Mouse (Mus musculus): ENCODE data around the gene Lce3c. TPM values are rescaled to one million over a fixed set of nuclear protein-coding genes. Genes with fewer than 3 reads are reported as not detected.

The Lce3c gene
- total and polyA plus RNA-seq, 3 experiments = not detected

GRCm38 (mm10) chr3:92926130-92926529 is 18.2 kb upstream of the Lce3c start, which contains the start of gene Lce3a:
TSS of gene Lce3a (minus strand) at chr3:92926230.
- no peak for TF ChIP-seq TAL1 (conservative IDR thresholded peaks at IDR 0.05; ENCODE audit: low read depth, low read length)
- no peak for TF ChIP-seq POLR2AphosphoS5 (IDR thresholded peaks at IDR 0.05; ENCODE audit: insufficient replicate concordance, low read depth, low read length)
- TF ChIP-seq CTCF (IDR thresholded peaks at IDR 0.05; ENCODE audit: low read depth, low read length) = no peak
- TF ChIP-seq GATA2 (IDR thresholded peaks at IDR 0.05; ENCODE audit: borderline replicate concordance, low read depth, low read length) = no peak
- TF ChIP-seq GATA1 (IDR thresholded peaks at IDR 0.05; ENCODE audit: borderline replicate concordance, low read length) = no peak
- ATAC-seq (ENCODE audit: extremely low read depth, insufficient number of reproducible peaks, low FRiP score, poor library complexity, severe bottlenecking) (no peak), DNase-seq (ENCODE audit: low spot score) (no peak)
- no peaks in the 10 kb centered on the region for H3K4me1 ChIP-seq (ENCODE audit: insufficient read depth, low read depth, low read length)
- no peaks in the 10 kb centered on the region for H3K36me3 ChIP-seq (replicated peaks)
- H3K9me3 ChIP-seq (replicated peaks) = no peaks in the 10 kb centered on the region; the same call in 1 of the 2 replicates
- no peak within 1 kb of the TSS for H3K4me3 ChIP-seq (ENCODE audit: low read depth, low read length)
- H3K27me3 ChIP-seq (ENCODE audit: insufficient read depth, low read length) = no peaks in the 10 kb centered on the region

GRCm38 (mm10) chr3:92932679-92933078 is 11.6 kb upstream of the Lce3c start, which contains the start of gene Lce3b:
TSS of gene Lce3b (plus strand) at chr3:92932979.
- ATAC-seq (ENCODE audit: extremely low read depth, insufficient number of reproducible peaks, low FRiP score, poor library complexity, severe bottlenecking) (no peak), DNase-seq (ENCODE audit: low spot score) (no peak)
- no peak within 1 kb of the TSS for H3K4me3 ChIP-seq (ENCODE audit: low read depth, low read length)
- H3K36me3 ChIP-seq (replicated peaks) = no peaks in the 10 kb centered on the region
- no peaks in the 10 kb centered on the region for H3K4me1 ChIP-seq (ENCODE audit: insufficient read depth, low read depth, low read length)
- H3K9me3 ChIP-seq (replicated peaks) = 0 out of 2 replicates have a peak, but pooled peaks cover 3% of the 10 kb centered on the region
- TF ChIP-seq TAL1 (conservative IDR thresholded peaks at IDR 0.05; ENCODE audit: low read depth, low read length) = no peak
- TF ChIP-seq POLR2AphosphoS5 (IDR thresholded peaks at IDR 0.05; ENCODE audit: insufficient replicate concordance, low read depth, low read length) = no peak
- TF ChIP-seq CTCF (IDR thresholded peaks at IDR 0.05; ENCODE audit: low read depth, low read length) = no peak
- no peak for TF ChIP-seq GATA1 (IDR thresholded peaks at IDR 0.05; ENCODE audit: borderline replicate concordance, low read length)
- TF ChIP-seq GATA2 (IDR thresholded peaks at IDR 0.05; ENCODE audit: borderline replicate concordance, low read depth, low read length) = no peak
- H3K27me3 ChIP-seq (ENCODE audit: insufficient read depth, low read length) = no peaks in the 10 kb centered on the region

DNA sequence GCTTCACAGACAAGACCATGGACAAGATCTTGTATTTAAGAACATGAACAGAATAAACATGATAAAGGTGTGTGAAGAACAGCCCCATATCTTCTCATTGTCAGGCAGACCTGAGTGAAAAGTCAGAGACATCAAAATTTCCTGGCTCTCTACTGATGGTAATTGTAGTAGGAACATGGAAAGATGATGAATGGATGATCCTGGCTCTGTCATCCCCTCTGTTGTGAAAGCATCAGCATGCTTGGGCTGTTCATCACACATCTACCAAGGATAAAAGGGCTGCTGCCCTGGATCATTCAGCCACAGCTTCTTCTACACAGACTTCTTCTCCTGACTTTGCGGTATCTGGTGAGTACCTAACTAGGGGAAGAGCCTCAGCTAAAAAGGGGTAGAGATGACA is 12.8 kb downstream of the Lce3c start, which contains the start of gene Lce3d:
Gene Lce3d, plus strand, starts transcription at position 301 of the 400 bp plus-strand sequence.
- Histone ChIP-seq H3K9me3 (replicated peaks) (no peaks in the 10 kb centered on the region), H3K4me1 (ENCODE audit: insufficient read depth, low read depth, low read length) (no peaks in the 10 kb centered on the region), H3K4me3 (ENCODE audit: low read depth, low read length) (no peak within 1 kb of the TSS), H3K27me3 (ENCODE audit: insufficient read depth, low read length) (no peaks in the 10 kb centered on the region), H3K36me3 (replicated peaks) (no peaks in the 10 kb centered on the region)
- no peak for DNase-seq (ENCODE audit: low spot score)
- no peak for ATAC-seq (ENCODE audit: extremely low read depth, insufficient number of reproducible peaks, low FRiP score, poor library complexity, severe bottlenecking)
- TF ChIP-seq POLR2AphosphoS5 (IDR thresholded peaks at IDR 0.05; ENCODE audit: insufficient replicate concordance, low read depth, low read length) = no peak

DNA sequence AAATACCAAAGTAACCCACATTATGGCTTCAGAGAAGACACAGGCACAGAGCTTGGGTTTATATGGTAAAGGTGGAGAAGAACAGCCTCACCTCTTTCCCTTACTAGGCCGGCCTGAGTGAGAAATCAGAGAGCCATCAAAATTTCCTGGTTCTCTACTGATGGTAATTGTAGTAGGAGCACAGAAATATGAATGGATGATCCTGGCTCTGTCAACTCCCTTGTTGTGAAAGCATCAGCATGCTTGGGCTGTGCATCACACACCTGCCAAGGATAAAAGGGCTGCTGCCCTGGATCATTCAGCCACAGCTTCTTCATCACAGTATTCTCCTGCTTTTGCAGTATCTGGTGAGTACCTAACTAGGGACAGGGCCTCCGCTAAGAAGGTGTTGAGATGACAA is 22.5 kb downstream of the Lce3c start, which contains the start of gene Lce3e:
Gene Lce3e, plus strand, starts transcription at position 301 of the 400 bp plus-strand sequence.
- Histone ChIP-seq H3K4me3 (ENCODE audit: low read depth, low read length) (no peak within 1 kb of the TSS), H3K4me1 (ENCODE audit: insufficient read depth, low read depth, low read length) (no peaks in the 10 kb centered on the region), H3K36me3 (replicated peaks) (no peaks in the 10 kb centered on the region), H3K9me3 (replicated peaks) (no peaks in the 10 kb centered on the region; the same call in 1 of the 2 replicates), H3K27me3 (ENCODE audit: insufficient read depth, low read length) (no peaks in the 10 kb centered on the region)
- ATAC-seq (ENCODE audit: extremely low read depth, insufficient number of reproducible peaks, low FRiP score, poor library complexity, severe bottlenecking) (no peak), DNase-seq (ENCODE audit: low spot score) (no peak)
- TF ChIP-seq POLR2AphosphoS5 (IDR thresholded peaks at IDR 0.05; ENCODE audit: insufficient replicate concordance, low read depth, low read length) (no peak), GATA2 (IDR thresholded peaks at IDR 0.05; ENCODE audit: borderline replicate concordance, low read depth, low read length) (no peak), TAL1 (conservative IDR thresholded peaks at IDR 0.05; ENCODE audit: low read depth, low read length) (no peak), GATA1 (IDR thresholded peaks at IDR 0.05; ENCODE audit: borderline replicate concordance, low read length) (no peak), CTCF (IDR thresholded peaks at IDR 0.05; ENCODE audit: low read depth, low read length) (no peak)

DNA sequence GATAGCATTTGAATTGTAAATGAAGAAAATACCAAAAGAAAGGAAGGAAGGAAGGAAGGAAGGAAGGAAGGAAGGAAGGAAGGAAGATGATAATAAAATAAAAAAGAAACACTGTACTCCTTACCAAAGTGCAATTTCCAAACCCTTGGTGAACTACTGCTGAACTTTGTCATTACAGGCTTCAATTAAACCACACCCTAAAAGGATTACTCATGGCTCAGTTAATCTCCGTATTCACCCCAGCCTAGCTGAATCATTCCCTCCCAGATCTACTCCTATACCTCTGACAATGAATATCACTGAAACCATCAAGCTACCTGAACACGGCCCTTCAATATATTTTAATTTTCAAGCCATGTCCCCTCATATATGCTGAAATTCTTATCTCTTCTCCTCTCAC is 34.2 kb downstream of the Lce3c start:
- H3K9me3 ChIP-seq (replicated peaks) = no peaks in the 10 kb centered on the region
- H3K4me3 ChIP-seq (ENCODE audit: low read depth, low read length) = no peak overlapping the region
- no peaks in the 10 kb centered on the region for H3K4me1 ChIP-seq (ENCODE audit: insufficient read depth, low read depth, low read length)
- no peak for TF ChIP-seq GATA1 (IDR thresholded peaks at IDR 0.05; ENCODE audit: borderline replicate concordance, low read length)
- no peak for TF ChIP-seq CTCF (IDR thresholded peaks at IDR 0.05; ENCODE audit: low read depth, low read length)
- TF ChIP-seq TAL1 (conservative IDR thresholded peaks at IDR 0.05; ENCODE audit: low read depth, low read length) = no peak
- TF ChIP-seq POLR2AphosphoS5 (IDR thresholded peaks at IDR 0.05; ENCODE audit: insufficient replicate concordance, low read depth, low read length) = no peak
- no peak for TF ChIP-seq GATA2 (IDR thresholded peaks at IDR 0.05; ENCODE audit: borderline replicate concordance, low read depth, low read length)
- ATAC-seq (ENCODE audit: extremely low read depth, insufficient number of reproducible peaks, low FRiP score, poor library complexity, severe bottlenecking) = no peak
- H3K36me3 ChIP-seq (replicated peaks) = no peaks in the 10 kb centered on the region
- H3K27me3 ChIP-seq (ENCODE audit: insufficient read depth, low read length) = no peaks in the 10 kb centered on the region
- DNase-seq (ENCODE audit: low spot score) = no peak

- no peak for DNase-seq (ENCODE audit: low spot score)
- H3K4me3 ChIP-seq (ENCODE audit: low read depth, low read length) = no peak within 1 kb of the TSS
- ATAC-seq (ENCODE audit: extremely low read depth, insufficient number of reproducible peaks, low FRiP score, poor library complexity, severe bottlenecking) = no peak
- no peaks in the 10 kb centered on the region for H3K4me1 ChIP-seq (ENCODE audit: insufficient read depth, low read depth, low read length)
- H3K27me3 ChIP-seq (ENCODE audit: insufficient read depth, low read length) = no peaks in the 10 kb centered on the region
- no peak for TF ChIP-seq TAL1 (conservative IDR thresholded peaks at IDR 0.05; ENCODE audit: low read depth, low read length)
- TF ChIP-seq CTCF (IDR thresholded peaks at IDR 0.05; ENCODE audit: low read depth, low read length) = no peak
- TF ChIP-seq GATA2 (IDR thresholded peaks at IDR 0.05; ENCODE audit: borderline replicate concordance, low read depth, low read length) = no peak
- no peak for TF ChIP-seq GATA1 (IDR thresholded peaks at IDR 0.05; ENCODE audit: borderline replicate concordance, low read length)
- TF ChIP-seq POLR2AphosphoS5 (IDR thresholded peaks at IDR 0.05; ENCODE audit: insufficient replicate concordance, low read depth, low read length) = no peak
- H3K9me3 ChIP-seq (replicated peaks) = 0 out of 2 replicates have a peak, but pooled peaks cover 2% of the 10 kb centered on the region
- no peaks in the 10 kb centered on the region for H3K36me3 ChIP-seq (replicated peaks)
These were observed 47.6 kb downstream of the Lce3c start, which contains the start of gene Lce3f for GRCm38 (mm10) chr3:92991926-92992325. TSS of gene Lce3f (plus strand) at chr3:92992226.

Other genes with a start within 250 kb of the Lce3c start
- not detected in 2 replicates for gene Lce1e, start 235.4 kb upstream of the Lce3c start, total RNA-seq (2014; fragmentation: Nextera tagmentation)
- gene Lce1e, start 235.4 kb upstream of the Lce3c start, total RNA-seq (2017) = not detected in 2 replicates
- gene Lce1e, start 235.4 kb upstream of the Lce3c start, polyA plus RNA-seq (2012) = not detected in 2 replicates
- not detected in 2 replicates for gene Lce1f, start 224.1 kb upstream of the Lce3c start, total RNA-seq (2014; fragmentation: Nextera tagmentation)
- gene Lce1f, start 224.1 kb upstream of the Lce3c start, total RNA-seq (2017) = not detected in 2 replicates
- not detected in 2 replicates for gene Lce1f, start 224.1 kb upstream of the Lce3c start, polyA plus RNA-seq (2012)
- not detected in 2 replicates for gene Gm38119, start 205.4 kb upstream of the Lce3c start, total RNA-seq (2014; fragmentation: Nextera tagmentation)
- not detected in 2 replicates for gene Gm38119, start 205.4 kb upstream of the Lce3c start, total RNA-seq (2017)
- not detected in 2 replicates for gene Gm38119, start 205.4 kb upstream of the Lce3c start, polyA plus RNA-seq (2012)
- gene Lce1g, start 192.1 kb upstream of the Lce3c start, total RNA-seq (2014; fragmentation: Nextera tagmentation) = not detected in 2 replicates
- not detected in 2 replicates for gene Lce1g, start 192.1 kb upstream of the Lce3c start, total RNA-seq (2017)
- gene Lce1g, start 192.1 kb upstream of the Lce3c start, polyA plus RNA-seq (2012) = not detected in 2 replicates
- not detected in 2 replicates for gene Lce1h, start 179.4 kb upstream of the Lce3c start, total RNA-seq (2014; fragmentation: Nextera tagmentation)
- gene Lce1h, start 179.4 kb upstream of the Lce3c start, total RNA-seq (2017) = not detected in 2 replicates
- gene Lce1h, start 179.4 kb upstream of the Lce3c start, polyA plus RNA-seq (2012) = not detected in 2 replicates
- not detected in 2 replicates for gene Lce1i, start 165.6 kb upstream of the Lce3c start, total RNA-seq (2014; fragmentation: Nextera tagmentation)
- not detected in 2 replicates for gene Lce1i, start 165.6 kb upstream of the Lce3c start, total RNA-seq (2017)
- not detected in 2 replicates for gene Lce1i, start 165.6 kb upstream of the Lce3c start, polyA plus RNA-seq (2012)
- gene Lce1j, start 154.0 kb upstream of the Lce3c start, total RNA-seq (2014; fragmentation: Nextera tagmentation) = not detected in 2 replicates
- gene Lce1j, start 154.0 kb upstream of the Lce3c start, total RNA-seq (2017) = not detected in 2 replicates
- not detected in 2 replicates for gene Lce1j, start 154.0 kb upstream of the Lce3c start, polyA plus RNA-seq (2012)
- gene Lce1k, start 136.6 kb upstream of the Lce3c start, total RNA-seq (2014; fragmentation: Nextera tagmentation) = not detected in 2 replicates
- gene Lce1k, start 136.6 kb upstream of the Lce3c start, total RNA-seq (2017) = not detected in 2 replicates
- gene Lce1k, start 136.6 kb upstream of the Lce3c start, polyA plus RNA-seq (2012) = not detected in 2 replicates
- not detected in 2 replicates for gene Kprp, start 117.2 kb upstream of the Lce3c start, total RNA-seq (2014; fragmentation: Nextera tagmentation)
- 0.05 and 0.06 TPM in 2 replicates for gene Kprp, start 117.2 kb upstream of the Lce3c start, total RNA-seq (2017)
- not detected in 2 replicates for gene Kprp, start 117.2 kb upstream of the Lce3c start, polyA plus RNA-seq (2012)
- not detected in 2 replicates for gene Lce1l, start 93.2 kb upstream of the Lce3c start, total RNA-seq (2014; fragmentation: Nextera tagmentation)
- gene Lce1l, start 93.2 kb upstream of the Lce3c start, total RNA-seq (2017) = not detected in 2 replicates
- gene Lce1l, start 93.2 kb upstream of the Lce3c start, polyA plus RNA-seq (2012) = not detected in 2 replicates
- not detected in 2 replicates for gene 2310050C09Rik, start 74.3 kb upstream of the Lce3c start, total RNA-seq (2014; fragmentation: Nextera tagmentation)
- gene 2310050C09Rik, start 74.3 kb upstream of the Lce3c start, total RNA-seq (2017) = not detected in 2 replicates
- gene 2310050C09Rik, start 74.3 kb upstream of the Lce3c start, polyA plus RNA-seq (2012) = not detected in 2 replicates
- not detected in 2 replicates for gene Lce3a, start 18.3 kb upstream of the Lce3c start, total RNA-seq (2014; fragmentation: Nextera tagmentation)
- not detected in 2 replicates for gene Lce3a, start 18.3 kb upstream of the Lce3c start, total RNA-seq (2017)
- gene Lce3a, start 18.3 kb upstream of the Lce3c start, polyA plus RNA-seq (2012) = not detected in 2 replicates
- not detected in 2 replicates for gene Lce3b, start 11.5 kb upstream of the Lce3c start, total RNA-seq (2014; fragmentation: Nextera tagmentation)
- gene Lce3b, start 11.5 kb upstream of the Lce3c start, total RNA-seq (2017) = not detected in 2 replicates
- not detected in 2 replicates for gene Lce3b, start 11.5 kb upstream of the Lce3c start, polyA plus RNA-seq (2012)
- gene Lce3d, start 12.9 kb downstream of the Lce3c start, total RNA-seq (2014; fragmentation: Nextera tagmentation) = not detected in 2 replicates
- 0.46 TPM in 1 of 2 replicates, not detected in the other for gene Lce3d, start 12.9 kb downstream of the Lce3c start, total RNA-seq (2017)
- not detected in 2 replicates for gene Lce3d, start 12.9 kb downstream of the Lce3c start, polyA plus RNA-seq (2012)
- gene Lce3e, start 22.6 kb downstream of the Lce3c start, total RNA-seq (2014; fragmentation: Nextera tagmentation) = not detected in 2 replicates
- gene Lce3e, start 22.6 kb downstream of the Lce3c start, total RNA-seq (2017) = not detected in 2 replicates
- gene Lce3e, start 22.6 kb downstream of the Lce3c start, polyA plus RNA-seq (2012) = not detected in 2 replicates
- not detected in 2 replicates for gene Lce3f, start 47.7 kb downstream of the Lce3c start, total RNA-seq (2014; fragmentation: Nextera tagmentation)
- gene Lce3f, start 47.7 kb downstream of the Lce3c start, total RNA-seq (2017) = not detected in 2 replicates
- gene Lce3f, start 47.7 kb downstream of the Lce3c start, polyA plus RNA-seq (2012) = not detected in 2 replicates
- gene Crct1, start 71.2 kb downstream of the Lce3c start, total RNA-seq (2014; fragmentation: Nextera tagmentation) = not detected in 2 replicates
- not detected in 2 replicates for gene Crct1, start 71.2 kb downstream of the Lce3c start, total RNA-seq (2017)
- not detected in 2 replicates for gene Crct1, start 71.2 kb downstream of the Lce3c start, polyA plus RNA-seq (2012)
- gene Lce1m, start 74.6 kb downstream of the Lce3c start, total RNA-seq (2014; fragmentation: Nextera tagmentation) = not detected in 2 replicates
- gene Lce1m, start 74.6 kb downstream of the Lce3c start, total RNA-seq (2017) = 0.38 TPM in 1 of 2 replicates, not detected in the other
- gene Lce1m, start 74.6 kb downstream of the Lce3c start, polyA plus RNA-seq (2012) = not detected in 2 replicates
- not detected in 2 replicates for gene Gm4858, start 124.3 kb downstream of the Lce3c start, total RNA-seq (2014; fragmentation: Nextera tagmentation)
- 0.27 TPM in 1 of 2 replicates, not detected in the other for gene Gm4858, start 124.3 kb downstream of the Lce3c start, total RNA-seq (2017)
- not detected in 2 replicates for gene Gm4858, start 124.3 kb downstream of the Lce3c start, polyA plus RNA-seq (2012)
- gene Crnn, start 200.3 kb downstream of the Lce3c start, total RNA-seq (2014; fragmentation: Nextera tagmentation) = not detected in 2 replicates
- 0.22 TPM in 1 of 2 replicates, not detected in the other for gene Crnn, start 200.3 kb downstream of the Lce3c start, total RNA-seq (2017)
- gene Crnn, start 200.3 kb downstream of the Lce3c start, polyA plus RNA-seq (2012) = not detected in 2 replicates